Mouse (Mus musculus): ENCODE measurements around the gene Wnt4.
A peak's percentile ranks its signal among the peaks of the same experiment; 100 is the strongest.

The Wnt4 gene

GRCm38 (mm10) chr4:137279346-137279745 lies 2.1 kb downstream of the Wnt4 start:
- DNase-seq: no peak

GRCm38 (mm10) chr4:137281273-137281672 lies 4.0 kb downstream of the Wnt4 start:
- DNase-seq: no peak

- DNase-seq: no peak
Observed at GRCm38 (mm10) chr4:137282122-137282521, 4.8 kb downstream of the Wnt4 start.

- DNase-seq: no peak
Observed at GRCm38 (mm10) chr4:137282584-137283406, 5.5 kb downstream of the Wnt4 start.

GRCm38 (mm10) chr4:137283407-137283732 lies 6.1 kb downstream of the Wnt4 start:
- no peak for DNase-seq

- DNase-seq: no peak
Observed at GRCm38 (mm10) chr4:137285876-137286661, 8.8 kb downstream of the Wnt4 start.

- no peak for DNase-seq
Observed at GRCm38 (mm10) chr4:137286662-137286953, 9.3 kb downstream of the Wnt4 start.

- DNase-seq: no peak
Observed at GRCm38 (mm10) chr4:137287206-137287605, 9.9 kb downstream of the Wnt4 start.

GRCm38 (mm10) chr4:137287818-137288217 lies 10.5 kb downstream of the Wnt4 start:
- no peak for DNase-seq

GRCm38 (mm10) chr4:137289701-137290100 lies 12.4 kb downstream of the Wnt4 start:
- no peak for DNase-seq

- DNase-seq: peak; percentile 87
Observed at GRCm38 (mm10) chr4:137290250-137290649, 13.0 kb downstream of the Wnt4 start.

- no peak for DNase-seq
Observed at GRCm38 (mm10) chr4:137292625-137293024, 15.3 kb downstream of the Wnt4 start.

GRCm38 (mm10) chr4:137294032-137294431 lies 16.7 kb downstream of the Wnt4 start:
- DNase-seq: no peak

GRCm38 (mm10) chr4:137294474-137294873 lies 17.2 kb downstream of the Wnt4 start:
- no peak for DNase-seq

- DNase-seq: no peak
Observed at GRCm38 (mm10) chr4:137294951-137295350, 17.7 kb downstream of the Wnt4 start.

GRCm38 (mm10) chr4:137297611-137298010 lies 20.3 kb downstream of the Wnt4 start:
- no peak for DNase-seq

GRCm38 (mm10) chr4:137298406-137298805 lies 21.1 kb downstream of the Wnt4 start:
- no peak for DNase-seq

GRCm38 (mm10) chr4:137300227-137300626 lies 22.9 kb downstream of the Wnt4 start:
- no peak for DNase-seq

GRCm38 (mm10) chr4:137301635-137302034 lies 24.3 kb downstream of the Wnt4 start:
- no peak for DNase-seq

- DNase-seq: no peak
Observed at GRCm38 (mm10) chr4:137304106-137304505, 26.8 kb downstream of the Wnt4 start.

- DNase-seq: no peak
Observed at GRCm38 (mm10) chr4:137305066-137305465, 27.8 kb downstream of the Wnt4 start.

GRCm38 (mm10) chr4:137305831-137306576 lies 28.7 kb downstream of the Wnt4 start:
- DNase-seq: no peak

- DNase-seq: no peak
Observed at GRCm38 (mm10) chr4:137306577-137306888, 29.2 kb downstream of the Wnt4 start.
